Mouse (Mus musculus): ENCODE measurements around the gene Exoc4. TPM values are rescaled to one million over a fixed set of nuclear protein-coding genes. Genes with fewer than 3 reads are reported as not detected.

Exoc4 gene
- polyA plus RNA-seq, 2 experiments = 16.8 to 24.2 TPM

- ATAC-seq (ENCODE audit: low FRiP score, low read depth) = peak; percentile 73
- peaks cover 10% of the 10 kb centered on the region for H3K4me1 ChIP-seq (ENCODE audit: control insufficient read depth, insufficient read depth, low read length)
- no peaks in the 10 kb centered on the region for H3K27me3 ChIP-seq (ENCODE audit: control insufficient read depth, insufficient read depth, low read length)
- WGBS = 25% methylated on average over 13 of the region's 13 CpGs
- no peak overlapping the region for H3K27ac ChIP-seq (replicated peaks; ENCODE audit: low read depth, low read length)
- H3K9me3 ChIP-seq (ENCODE audit: control insufficient read depth, low read length) = no peaks in the 10 kb centered on the region
- no peak for TF ChIP-seq POLR2A (IDR thresholded peaks at IDR 0.05; ENCODE audit: borderline replicate concordance, extremely low read depth, insufficient read depth, insufficient read length)
- H3K36me3 ChIP-seq (ENCODE audit: control insufficient read depth, insufficient read depth, low read length) = no peaks in the 10 kb centered on the region
- H3K9ac ChIP-seq (ENCODE audit: low read depth, low read length, severe bottlenecking) = no peak overlapping the region
- H3K4me2 ChIP-seq (replicated peaks; ENCODE audit: low read depth, low read length, severe bottlenecking) = no peak overlapping the region
- no peak overlapping the region for H3K4me3 ChIP-seq (replicated peaks; ENCODE audit: low read length)
- peak; percentile 88 for DNase-seq (ENCODE audit: low spot score)
Observed at GRCm38 (mm10) chr6:33929342-33930086, 680.6 kb downstream of the Exoc4 start.

GRCm38 (mm10) chr6:33930087-33930945, 681.4 kb downstream of the Exoc4 start:
- no peaks in the 10 kb centered on the region for H3K36me3 ChIP-seq (ENCODE audit: control insufficient read depth, insufficient read depth, low read length)
- 37% methylated on average over 8 of the region's 8 CpGs for WGBS
- no peaks in the 10 kb centered on the region for H3K27me3 ChIP-seq (ENCODE audit: control insufficient read depth, insufficient read depth, low read length)
- DNase-seq (ENCODE audit: low spot score) (no peak), ATAC-seq (ENCODE audit: low FRiP score, low read depth) (0 out of 2 replicates have a peak, but pooled peaks have one; percentile 2)
- no peak overlapping the region for H3K4me2 ChIP-seq (replicated peaks; ENCODE audit: low read depth, low read length, severe bottlenecking)
- H3K4me1 ChIP-seq (ENCODE audit: control insufficient read depth, insufficient read depth, low read length) = peaks cover 10% of the 10 kb centered on the region
- TF ChIP-seq POLR2A (IDR thresholded peaks at IDR 0.05; ENCODE audit: borderline replicate concordance, extremely low read depth, insufficient read depth, insufficient read length) = no peak
- H3K27ac ChIP-seq (replicated peaks; ENCODE audit: low read depth, low read length) = no peak overlapping the region
- H3K4me3 ChIP-seq (replicated peaks; ENCODE audit: low read length) = no peak overlapping the region
- no peaks in the 10 kb centered on the region for H3K9me3 ChIP-seq (ENCODE audit: control insufficient read depth, low read length)
- H3K9ac ChIP-seq (ENCODE audit: low read depth, low read length, severe bottlenecking) = no peak overlapping the region

GRCm38 (mm10) chr6:33937906-33938305, 689.0 kb downstream of the Exoc4 start:
- Histone ChIP-seq H3K4me1 (ENCODE audit: control insufficient read depth, insufficient read depth, low read length) (no peaks in the 10 kb centered on the region), H3K4me3 (replicated peaks; ENCODE audit: low read length) (no peak overlapping the region), H3K9me3 (ENCODE audit: control insufficient read depth, low read length) (no peaks in the 10 kb centered on the region), H3K27me3 (ENCODE audit: control insufficient read depth, insufficient read depth, low read length) (no peaks in the 10 kb centered on the region), H3K4me2 (replicated peaks; ENCODE audit: low read depth, low read length, severe bottlenecking) (no peak overlapping the region), H3K36me3 (ENCODE audit: control insufficient read depth, insufficient read depth, low read length) (no peaks in the 10 kb centered on the region), H3K27ac (replicated peaks; ENCODE audit: low read depth, low read length) (no peak overlapping the region), H3K9ac (ENCODE audit: low read depth, low read length, severe bottlenecking) (no peak overlapping the region)
- TF ChIP-seq POLR2A (IDR thresholded peaks at IDR 0.05; ENCODE audit: borderline replicate concordance, extremely low read depth, insufficient read depth, insufficient read length) = no peak
- ATAC-seq (ENCODE audit: low FRiP score, low read depth) (no peak), DNase-seq (ENCODE audit: low spot score) (no peak)
- WGBS = 95% methylated on average over 4 of the region's 4 CpGs

- H3K4me3 ChIP-seq (replicated peaks; ENCODE audit: low read length) = no peak overlapping the region
- 72% methylated on average over 5 of the region's 5 CpGs for WGBS
- DNase-seq (ENCODE audit: low spot score) (no peak), ATAC-seq (ENCODE audit: low FRiP score, low read depth) (no peak)
- no peak for TF ChIP-seq POLR2A (IDR thresholded peaks at IDR 0.05; ENCODE audit: borderline replicate concordance, extremely low read depth, insufficient read depth, insufficient read length)
- H3K9ac ChIP-seq (ENCODE audit: low read depth, low read length, severe bottlenecking) = no peak overlapping the region
- no peaks in the 10 kb centered on the region for H3K27me3 ChIP-seq (ENCODE audit: control insufficient read depth, insufficient read depth, low read length)
- no peaks in the 10 kb centered on the region for H3K4me1 ChIP-seq (ENCODE audit: control insufficient read depth, insufficient read depth, low read length)
- H3K27ac ChIP-seq (replicated peaks; ENCODE audit: low read depth, low read length) = no peak overlapping the region
- H3K4me2 ChIP-seq (replicated peaks; ENCODE audit: low read depth, low read length, severe bottlenecking) = no peak overlapping the region
- no peaks in the 10 kb centered on the region for H3K36me3 ChIP-seq (ENCODE audit: control insufficient read depth, insufficient read depth, low read length)
- H3K9me3 ChIP-seq (ENCODE audit: control insufficient read depth, low read length) = no peaks in the 10 kb centered on the region
Observed at GRCm38 (mm10) chr6:33939169-33939568, 690.3 kb downstream of the Exoc4 start.

GRCm38 (mm10) chr6:33946911-33947489, 698.1 kb downstream of the Exoc4 start:
- Histone ChIP-seq H3K4me2 (replicated peaks; ENCODE audit: low read depth, low read length, severe bottlenecking) (no peak overlapping the region), H3K27me3 (ENCODE audit: control insufficient read depth, insufficient read depth, low read length) (no peaks in the 10 kb centered on the region), H3K36me3 (ENCODE audit: control insufficient read depth, insufficient read depth, low read length) (no peaks in the 10 kb centered on the region), H3K9me3 (ENCODE audit: control insufficient read depth, low read length) (no peaks in the 10 kb centered on the region), H3K27ac (replicated peaks; ENCODE audit: low read depth, low read length) (no peak overlapping the region), H3K4me1 (ENCODE audit: control insufficient read depth, insufficient read depth, low read length) (no peaks in the 10 kb centered on the region), H3K4me3 (replicated peaks; ENCODE audit: low read length) (no peak overlapping the region), H3K9ac (ENCODE audit: low read depth, low read length, severe bottlenecking) (no peak overlapping the region)
- no peak for TF ChIP-seq POLR2A (IDR thresholded peaks at IDR 0.05; ENCODE audit: borderline replicate concordance, extremely low read depth, insufficient read depth, insufficient read length)
- ATAC-seq (ENCODE audit: low FRiP score, low read depth) (0 out of 2 replicates have a peak, but pooled peaks have one; percentile 68), DNase-seq (ENCODE audit: low spot score) (no peak)
- 63% methylated on average over 2 of the region's 2 CpGs for WGBS

Measured in limb, embryonic 14.5 days (tissue).